Mouse (Mus musculus) heart, embryonic 12.5 days (tissue): ENCODE results near the gene Gpr171. TPM values are rescaled to one million over a fixed set of nuclear protein-coding genes. Genes with fewer than 3 reads are reported as not detected.
"Not testable (repeated sequence)": the region's sequence is repeated elsewhere in the genome, so short reads cannot be mapped to it uniquely, and the experiment has no call there.

ENCODE experiments used
- ATAC-seq: fragments of 200-750 bp; cut with Nextera tagmentation; 2 replicates; pipeline ENCODE4 v1.8.0; 2017; ENCODE audit warnings: moderate TSS enrichment, moderate library complexity; ENCODE audit not compliant: insufficient number of reproducible peaks, low FRiP score
- H3K27ac ChIP-seq: fragments of 300-500 bp; sonication (generic); 2 replicates; pipeline ENCODE4 v1.5.1; 2016; ENCODE audit warnings: mild to moderate bottlenecking, moderate library complexity; ENCODE audit not compliant: poor library complexity, severe bottlenecking
- H3K27me3 ChIP-seq: fragments of 300-500 bp; sonication (generic); replicated peaks from 2 replicates; pipeline ENCODE4 v1.6.1; 2016; ENCODE audit warnings: mild to moderate bottlenecking, moderate library complexity
- H3K36me3 ChIP-seq: fragments of 300-500 bp; sonication (generic); 2 replicates; pipeline ENCODE4 v1.6.1; 2016; ENCODE audit warnings: mild to moderate bottlenecking, moderate library complexity
- H3K4me1 ChIP-seq: fragments of 300-500 bp; sonication (generic); replicated peaks from 2 replicates; pipeline ENCODE4 v1.6.1; 2016; ENCODE audit warnings: mild to moderate bottlenecking
- H3K4me2 ChIP-seq: fragments of 300-500 bp; sonication (generic); 2 replicates; pipeline ENCODE4 v1.6.1; 2016; ENCODE audit warnings: mild to moderate bottlenecking, moderate library complexity
- H3K4me3 ChIP-seq: fragments of 300-500 bp; sonication (generic); 2 replicates; pipeline ENCODE4 v1.5.1; 2016; ENCODE audit warnings: mild to moderate bottlenecking
- H3K9ac ChIP-seq: fragments of 300-500 bp; sonication (generic); 2 replicates; pipeline ENCODE4 v1.6.1; 2016; ENCODE audit warnings: mild to moderate bottlenecking, moderate library complexity
- H3K9me3 ChIP-seq: fragments of 300-500 bp; sonication (generic); replicated peaks from 2 replicates; pipeline ENCODE4 v1.6.1; 2016; ENCODE audit warnings: mild to moderate bottlenecking, moderate library complexity
- WGBS: fragments of 180-500 bp; shearing (Covaris S2); methylation state at CpG from one replicate; pipeline ENCODE4 v1.1.7; 2016; 5-methylcytosine and 5-hydroxymethylcytosine counted together
- polyA plus RNA-seq: library from polyadenylated mRNA; unstranded; fragments of >200 nt; fragmentation: Nextera tagmentation; extraction: Ambion mirVana; gene quantifications from 2 replicates; pipeline ENCODE4 v1.2.1, GENCODE M21; 2016

Gpr171 gene
- polyA plus RNA-seq, 1 experiment from 2014 or later = 1.6 TPM

GRCm38 (mm10) chr3:59113291-59113690, 11.7 kb upstream of the Gpr171 start:
- not testable (repeated sequence) for H3K4me2 ChIP-seq, ATAC-seq, H3K9ac ChIP-seq, H3K27me3 ChIP-seq, H3K9me3 ChIP-seq, H3K36me3 ChIP-seq, H3K4me3 ChIP-seq
- Histone ChIP-seq H3K4me1 (peaks cover 16% of the 10 kb centered on the region), H3K27ac (peak overlapping the region; percentile 87)
- WGBS = 84% methylated on average over 4 of the region's 4 CpGs

DNA sequence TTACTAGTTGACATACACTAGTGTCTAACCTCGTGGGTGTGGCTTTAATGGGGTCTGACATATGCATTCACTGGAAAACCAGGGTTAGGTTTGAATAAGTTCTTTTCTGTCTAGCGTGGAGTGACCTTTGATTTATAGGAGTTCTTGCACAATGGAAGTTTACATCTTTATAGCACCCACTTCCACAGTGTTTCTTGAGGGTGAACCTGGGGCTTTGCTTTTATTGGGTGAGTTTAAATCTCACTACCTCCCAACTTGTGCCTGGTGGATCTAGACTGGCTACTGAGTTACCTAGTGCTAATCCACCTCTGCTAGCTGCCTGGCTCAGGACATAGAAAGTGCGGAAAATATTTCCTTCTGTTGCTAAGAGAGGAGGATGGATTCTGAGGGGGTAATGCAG, 10.3 kb upstream of the Gpr171 start:
- WGBS = 80% methylated on average over 3 of the region's 3 CpGs
- Histone ChIP-seq H3K36me3 (peaks cover 4% of the 10 kb centered on the region; the same call in 1 of the 2 replicates), H3K9ac (no peak overlapping the region), H3K4me1 (peaks cover 16% of the 10 kb centered on the region), H3K4me3 (no peak overlapping the region), H3K4me2 (no peak overlapping the region), H3K27ac (no peak overlapping the region), H3K27me3 (no peaks in the 10 kb centered on the region), H3K9me3 (no peaks in the 10 kb centered on the region)
- no peak for ATAC-seq

DNA sequence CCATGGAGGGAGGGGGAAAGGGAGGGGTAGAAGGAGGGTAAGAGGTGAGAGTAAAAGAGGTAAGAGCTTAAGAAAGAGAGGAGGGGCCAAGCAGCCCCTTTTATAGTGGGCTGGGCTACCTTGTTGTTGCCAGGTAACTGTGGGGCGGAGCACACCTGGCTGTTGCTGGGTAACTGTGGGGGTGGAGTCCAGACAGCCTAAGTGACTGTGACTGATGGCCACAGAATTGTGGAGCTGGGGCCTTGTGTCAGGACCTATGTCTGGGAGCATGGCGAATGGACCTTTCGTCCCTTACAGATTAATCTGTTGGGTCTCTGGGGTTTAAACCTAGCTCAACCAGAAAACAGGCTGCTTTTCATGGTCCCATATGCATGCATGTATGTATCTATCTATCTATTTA, 8.2 kb upstream of the Gpr171 start:
- H3K9ac ChIP-seq, H3K4me2 ChIP-seq, H3K36me3 ChIP-seq, H3K27ac ChIP-seq, ATAC-seq, H3K9me3 ChIP-seq, H3K4me3 ChIP-seq, H3K27me3 ChIP-seq: not testable (repeated sequence)
- 91% methylated on average over 3 of the region's 3 CpGs for WGBS
- peaks cover 21% of the 10 kb centered on the region for H3K4me1 ChIP-seq

DNA sequence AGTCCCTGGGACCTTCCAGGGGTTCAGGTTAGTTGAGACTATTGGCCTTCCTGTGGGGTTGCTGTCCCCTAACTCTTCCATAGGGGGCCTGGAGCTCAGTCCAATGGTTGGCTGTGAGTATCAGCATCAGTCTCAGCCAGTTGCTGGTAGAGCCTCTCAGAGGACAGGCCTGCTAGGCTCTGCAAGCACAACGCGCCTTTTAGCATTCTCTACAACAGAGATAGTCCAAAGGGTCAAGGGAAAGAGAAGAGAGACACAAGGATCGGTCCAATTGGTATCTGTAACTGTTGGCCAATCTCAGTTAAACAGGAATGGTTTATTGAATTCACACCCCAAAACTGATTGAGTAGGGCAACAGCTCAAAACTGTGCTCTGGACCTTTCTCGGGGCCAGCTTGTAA, 5.8 kb upstream of the Gpr171 start:
- 86% methylated on average over 4 of the region's 4 CpGs for WGBS
- ATAC-seq = no peak
- no peak overlapping the region for H3K9ac ChIP-seq

GRCm38 (mm10) chr3:59104462-59104861, 2.8 kb upstream of the Gpr171 start:
- Histone ChIP-seq H3K27me3 (no peaks in the 10 kb centered on the region), H3K9me3 (no peaks in the 10 kb centered on the region), H3K27ac (0 out of 2 replicates have a peak overlapping the region, but pooled peaks have one; percentile 9), H3K4me3 (no peak overlapping the region), H3K9ac (no peak overlapping the region), H3K4me1 (peaks cover 19% of the 10 kb centered on the region), H3K36me3 (no peaks in the 10 kb centered on the region), H3K4me2 (0 out of 2 replicates have a peak overlapping the region, but pooled peaks have one; percentile 0)
- ATAC-seq = no peak
- WGBS = 17% methylated on average over 4 of the region's 4 CpGs

More for the DNA sequence above, 5.8 kb upstream of the Gpr171 start:
- H3K9me3 ChIP-seq = no peaks in the 10 kb centered on the region
- H3K27ac ChIP-seq = no peak overlapping the region
- H3K36me3 ChIP-seq = no peaks in the 10 kb centered on the region
- H3K4me1 ChIP-seq = peaks cover 17% of the 10 kb centered on the region
- H3K4me2 ChIP-seq = no peak overlapping the region
- no peaks in the 10 kb centered on the region for H3K27me3 ChIP-seq
- no peak overlapping the region for H3K4me3 ChIP-seq

GRCm38 (mm10) chr3:59102146-59102545, 525 bp upstream of the Gpr171 start:
- 88% methylated on average over 2 of the region's 2 CpGs for WGBS
- ATAC-seq = no peak
- H3K27ac ChIP-seq = no peak overlapping the region

GRCm38 (mm10) chr3:59098540-59098939, 3.1 kb downstream of the Gpr171 start:
- Histone ChIP-seq H3K27ac (no peak overlapping the region), H3K9ac (no peak overlapping the region), H3K4me2 (no peak overlapping the region), H3K9me3 (no peaks in the 10 kb centered on the region), H3K27me3 (no peaks in the 10 kb centered on the region), H3K36me3 (0 out of 2 replicates have a peak, but pooled peaks cover 2% of the 10 kb centered on the region), H3K4me1 (0 out of 2 replicates have a peak, but pooled peaks cover 7% of the 10 kb centered on the region), H3K4me3 (no peak overlapping the region)
- 78% methylated on average over 10 of the region's 10 CpGs for WGBS
- no peak for ATAC-seq

More at GRCm38 (mm10) chr3:59102146-59102545, 525 bp upstream of the Gpr171 start:
- Histone ChIP-seq H3K27me3 (no peaks in the 10 kb centered on the region), H3K36me3 (no peaks in the 10 kb centered on the region), H3K4me3 (no peak overlapping the region), H3K4me2 (no peak overlapping the region), H3K9me3 (no peaks in the 10 kb centered on the region), H3K9ac (no peak overlapping the region), H3K4me1 (peaks cover 23% of the 10 kb centered on the region)

GRCm38 (mm10) chr3:59097421-59097820, 4.2 kb downstream of the Gpr171 start:
- Histone ChIP-seq H3K4me3 (no peak overlapping the region), H3K36me3 (0 out of 2 replicates have a peak, but pooled peaks cover 2% of the 10 kb centered on the region), H3K27ac (no peak overlapping the region), H3K9me3 (no peaks in the 10 kb centered on the region), H3K9ac (no peak overlapping the region), H3K4me2 (no peak overlapping the region), H3K4me1 (0 out of 2 replicates have a peak, but pooled peaks cover 6% of the 10 kb centered on the region), H3K27me3 (no peaks in the 10 kb centered on the region)
- no peak for ATAC-seq
- WGBS = 52% methylated on average over 6 of the region's 6 CpGs

DNA sequence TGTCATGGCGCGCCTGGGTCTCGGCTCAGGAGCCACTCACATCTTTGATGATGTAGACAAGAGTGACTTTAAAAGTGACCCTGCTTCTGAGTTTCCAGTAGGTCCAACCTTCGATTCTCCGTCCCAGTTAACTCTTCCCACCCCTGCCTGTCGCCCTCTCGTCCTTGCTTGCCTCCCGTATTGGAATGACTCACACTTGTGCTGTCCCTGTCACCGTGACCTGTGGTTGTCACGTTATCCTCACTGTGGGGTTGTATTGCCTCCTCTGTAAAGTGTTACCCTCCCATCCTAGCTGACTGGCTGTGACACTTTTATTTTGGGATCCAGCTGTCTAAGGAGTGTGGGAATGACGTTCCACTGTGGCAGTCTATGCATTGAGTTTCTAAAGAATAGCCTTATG, 8.9 kb downstream of the Gpr171 start:
- H3K27me3 ChIP-seq = no peaks in the 10 kb centered on the region
- H3K9ac ChIP-seq = no peak overlapping the region
- ATAC-seq = no peak
- 0 out of 2 replicates have a peak, but pooled peaks cover 4% of the 10 kb centered on the region for H3K4me1 ChIP-seq
- WGBS = 58% methylated on average over 11 of the region's 11 CpGs
- H3K36me3 ChIP-seq = 0 out of 2 replicates have a peak, but pooled peaks cover 6% of the 10 kb centered on the region
- H3K9me3 ChIP-seq = no peaks in the 10 kb centered on the region
- H3K4me3 ChIP-seq = no peak overlapping the region
- no peak overlapping the region for H3K27ac ChIP-seq
- H3K4me2 ChIP-seq = no peak overlapping the region

DNA sequence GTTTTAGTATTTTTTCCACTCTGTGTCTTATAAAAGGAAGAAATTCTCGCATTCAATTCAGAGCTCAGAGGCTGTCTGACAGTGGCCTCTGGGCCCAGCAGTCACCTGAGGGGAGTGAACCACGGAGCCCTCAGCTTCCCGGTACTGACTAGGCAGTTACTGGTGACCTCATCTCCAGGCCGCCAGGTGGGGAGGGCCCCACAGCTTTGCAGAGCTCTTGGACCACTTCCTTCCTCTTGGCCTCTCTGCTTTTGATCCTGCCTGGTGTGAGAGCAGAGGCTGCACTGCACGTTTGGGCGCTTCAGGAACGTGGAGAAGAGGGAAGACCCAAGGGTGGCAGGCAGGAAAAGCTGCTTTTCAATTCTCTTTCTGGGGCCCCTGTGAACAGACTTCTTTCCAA, 20.7 kb downstream of the Gpr171 start:
- H3K27ac ChIP-seq = no peak overlapping the region
- WGBS = 13% methylated on average over 7 of the region's 7 CpGs
- H3K4me2 ChIP-seq = peak overlapping the region; percentile 38
- peaks cover 6% of the 10 kb centered on the region; the same call in 1 of the 2 replicates for H3K36me3 ChIP-seq
- no peak overlapping the region for H3K4me3 ChIP-seq
- H3K27me3 ChIP-seq = no peaks in the 10 kb centered on the region
- no peaks in the 10 kb centered on the region for H3K9me3 ChIP-seq
- H3K9ac ChIP-seq = no peak overlapping the region
- 0 out of 2 replicates have a peak, but pooled peaks have one; percentile 51 for ATAC-seq
- H3K4me1 ChIP-seq = peaks cover 18% of the 10 kb centered on the region

- peaks cover 18% of the 10 kb centered on the region for H3K4me1 ChIP-seq
- ATAC-seq = no peak
- peaks cover 8% of the 10 kb centered on the region; the same call in 1 of the 2 replicates for H3K36me3 ChIP-seq
- no peaks in the 10 kb centered on the region for H3K27me3 ChIP-seq
- no peak overlapping the region for H3K4me3 ChIP-seq
- no peak overlapping the region for H3K9ac ChIP-seq
- 20% methylated on average over 6 of the region's 6 CpGs for WGBS
- no peaks in the 10 kb centered on the region for H3K9me3 ChIP-seq
- H3K27ac ChIP-seq = no peak overlapping the region
- H3K4me2 ChIP-seq = peak overlapping the region; percentile 38
These were observed 21.2 kb downstream of the Gpr171 start for GRCm38 (mm10) chr3:59080293-59080916.
